Mouse (Mus musculus): ENCODE results near the gene 2410002F23Rik.

- TF ChIP-seq CTCF (conservative IDR thresholded peaks at IDR 0.05; ENCODE audit: low read length), result no peak
- 0 out of 2 replicates have a peak, but pooled peaks have one; percentile 11 for TF ChIP-seq NANOG (IDR thresholded peaks at IDR 0.05; ENCODE audit: borderline replicate concordance, low read length)
These were observed 21.4 kb upstream of the 2410002F23Rik start, which contains the start of gene Klk1 for GRCm38 (mm10) chr7:44225076-44225475.
